Mouse (Mus musculus) left cerebral cortex, postnatal 10 days (tissue): ENCODE measurements around the gene Tlk1. TPM values are rescaled to one million over a fixed set of nuclear protein-coding genes. Genes with fewer than 3 reads are reported as not detected.

Experiments used
- total RNA-seq, 2 experiments: library from RNA; stranded (reverse); gene quantifications; 2 replicates each; pipeline ENCODE4 v1.2.3; 2021

Gene Tlk1
- total RNA-seq, 2 experiments from 2014 or later = 89.3 to 92.4 TPM

Other genes with a start within 250 kb of the Tlk1 start
- gene Gorasp2, start 164.2 kb downstream of the Tlk1 start, total RNA-seq = 100 to 1,000 TPM; 102 to 105 TPM
- not detected for gene Gm26558, start 163.6 kb downstream of the Tlk1 start, total RNA-seq
- 10 to 100 TPM; 15.2 to 18.5 TPM for gene Dcaf17, start 229.6 kb upstream of the Tlk1 start, total RNA-seq
- gene Mettl8, start 229.9 kb upstream of the Tlk1 start, total RNA-seq = 10 to 100 TPM; 13.2 to 13.6 TPM